Mouse (Mus musculus) neural tube, embryonic 11.5 days (tissue): Measurements from ENCODE around the gene Mapk1ip1l. TPM values are rescaled to one million over a fixed set of nuclear protein-coding genes. Genes with fewer than 3 reads are reported as not detected.
A peak's percentile ranks its signal among the peaks of the same experiment; 100 is the strongest.
"Not testable (repeated sequence)": the region's sequence is repeated elsewhere in the genome, so short reads cannot be mapped to it uniquely, and the experiment has no call there.

Source experiments
- ATAC-seq: fragments of 200-750 bp; cut with Nextera tagmentation; 2 replicates; pipeline ENCODE4 v1.8.0; 2017; ENCODE audit warnings: moderate number of reproducible peaks, mild to moderate bottlenecking, moderate TSS enrichment, moderate library complexity; ENCODE audit not compliant: insufficient read depth, low FRiP score, low TSS enrichment
- DNase-seq: peaks from one replicate; pipeline ENCODE4 v3.0.0-alpha.2; 2015; ENCODE audit warnings: low spot score
- H3K27ac ChIP-seq: fragments of 300-500 bp; sonication (generic); 2 replicates; pipeline ENCODE4 v1.5.1; 2014; ENCODE audit warnings: low read depth, mild to moderate bottlenecking, low read length
- H3K27me3 ChIP-seq: fragments of 300-500 bp; sonication (generic); 2 replicates; pipeline ENCODE4 v1.6.1; 2014; ENCODE audit warnings: mild to moderate bottlenecking, low read length, mixed read lengths; ENCODE audit not compliant: control insufficient read depth, insufficient read depth
- H3K36me3 ChIP-seq: fragments of 300-500 bp; sonication (generic); 2 replicates; pipeline ENCODE4 v1.6.1; 2014; ENCODE audit warnings: mild to moderate bottlenecking, low read length, moderate library complexity, mixed read lengths; ENCODE audit not compliant: control insufficient read depth, insufficient read depth
- H3K4me1 ChIP-seq: fragments of 300-500 bp; sonication (generic); 2 replicates; pipeline ENCODE4 v1.6.1; 2014; ENCODE audit warnings: low read length, mixed read lengths; ENCODE audit not compliant: control insufficient read depth, insufficient read depth
- H3K4me2 ChIP-seq: fragments of 300-500 bp; sonication (generic); 2 replicates; pipeline ENCODE4 v1.6.1; 2014; ENCODE audit warnings: low read depth, mild to moderate bottlenecking, moderate library complexity
- H3K4me3 ChIP-seq: fragments of 300-500 bp; sonication (generic); 2 replicates; pipeline ENCODE4 v1.5.1; 2014; ENCODE audit warnings: low read depth, low read length
- H3K9ac ChIP-seq: fragments of 300-500 bp; sonication (generic); 2 replicates; pipeline ENCODE4 v1.6.1; 2014; ENCODE audit warnings: mild to moderate bottlenecking, low read length
- H3K9me3 ChIP-seq: fragments of 300-500 bp; sonication (generic); 2 replicates; pipeline ENCODE4 v1.6.1; 2016; ENCODE audit warnings: low read length; ENCODE audit not compliant: control insufficient read depth
- WGBS: fragments of 180-500 bp; shearing (Covaris S2); extraction: QIAGEN DNeasy Blood & Tissue Kit; methylation state at CpG from one replicate; pipeline ENCODE4 v1.1.7; 2014; 5-methylcytosine and 5-hydroxymethylcytosine counted together
- polyA plus RNA-seq: library from polyadenylated mRNA; unstranded; fragments of >200 nt; fragmentation: Nextera tagmentation; extraction: Ambion mirVana; gene quantifications from 2 replicates; pipeline ENCODE4 v1.2.1, GENCODE M21; 2014

The Mapk1ip1l gene
- polyA plus RNA-seq, 1 experiment from 2014 or later = 101 TPM

DNA sequence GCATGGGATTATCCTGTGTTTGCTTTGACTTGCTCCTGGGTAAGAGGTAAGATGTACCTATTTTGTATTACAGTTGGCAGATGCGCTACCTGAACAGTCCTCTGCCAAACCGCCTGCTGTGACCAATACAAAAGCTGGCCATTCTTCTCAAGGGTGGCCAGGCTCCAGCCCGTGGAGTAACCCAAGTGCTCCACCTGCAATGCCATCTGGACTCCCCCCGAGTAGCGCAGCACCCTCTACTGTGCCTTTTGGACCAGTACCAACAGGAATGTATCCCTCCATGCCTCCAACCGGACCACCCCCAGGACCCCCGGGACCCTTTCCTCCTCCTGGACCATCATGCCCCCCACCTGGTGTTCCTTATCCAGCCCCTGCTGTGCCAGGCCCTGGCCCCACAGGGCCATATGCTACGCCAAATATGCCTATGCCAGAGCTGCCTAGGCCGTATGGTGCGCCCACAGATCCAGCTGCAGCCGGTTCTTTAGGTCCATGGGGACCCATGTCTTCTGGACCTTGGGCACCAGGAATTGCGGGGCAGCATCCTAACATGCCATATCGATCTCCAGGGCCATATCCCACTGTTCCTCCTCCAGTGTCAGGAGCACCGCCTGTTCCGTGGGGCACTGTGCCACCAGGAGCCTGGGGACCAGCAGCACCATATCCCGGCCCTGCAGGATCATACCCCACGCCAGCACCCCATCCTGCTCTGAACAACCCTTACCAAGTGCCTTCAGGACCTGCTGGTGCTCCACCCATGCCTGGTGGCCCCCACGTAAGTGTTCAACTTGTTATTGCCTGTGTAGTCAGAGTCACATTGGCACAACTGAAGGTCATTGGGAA, 12.5 kb downstream of the Mapk1ip1l start:
- Histone ChIP-seq H3K9ac (no peak overlapping the region), H3K9me3 (no peaks in the 10 kb centered on the region), H3K27ac (no peak overlapping the region), H3K4me3 (no peak overlapping the region), H3K4me2 (no peak overlapping the region), H3K36me3 (peaks cover 13% of the 10 kb centered on the region), H3K4me1 (no peaks in the 10 kb centered on the region), H3K27me3 (no peaks in the 10 kb centered on the region)
- DNase-seq = no peak
- 95% methylated on average over 18 of the region's 18 CpGs for WGBS
- ATAC-seq = no peak

DNA sequence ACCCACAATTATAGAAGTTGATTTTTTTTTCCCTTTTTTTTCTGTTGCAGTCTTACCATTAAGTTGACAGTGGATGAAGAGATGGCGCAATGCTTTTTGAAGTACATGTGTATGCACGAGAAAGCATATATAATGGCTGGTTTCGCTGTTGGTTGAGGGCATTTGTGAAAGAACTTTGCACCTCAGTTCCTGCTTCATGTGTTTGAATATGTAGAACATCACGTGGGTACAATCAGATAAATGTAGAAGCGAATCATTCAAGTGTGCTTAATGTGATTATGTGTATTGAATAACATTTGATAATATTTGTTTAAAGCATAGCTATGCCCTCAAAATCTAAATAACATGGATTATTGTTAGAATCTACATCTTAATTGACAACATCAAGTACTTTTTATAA, 21.3 kb downstream of the Mapk1ip1l start:
- Histone ChIP-seq H3K27me3 (no peaks in the 10 kb centered on the region), H3K27ac (no peak overlapping the region), H3K4me3 (no peak overlapping the region), H3K9ac (no peak overlapping the region), H3K36me3 (peaks cover 2% of the 10 kb centered on the region; the same call in 1 of the 2 replicates), H3K9me3 (no peaks in the 10 kb centered on the region), H3K4me2 (no peak overlapping the region), H3K4me1 (no peaks in the 10 kb centered on the region)
- no peak for DNase-seq
- ATAC-seq = no peak
- WGBS = 96% methylated on average over 5 of the region's 5 CpGs

DNA sequence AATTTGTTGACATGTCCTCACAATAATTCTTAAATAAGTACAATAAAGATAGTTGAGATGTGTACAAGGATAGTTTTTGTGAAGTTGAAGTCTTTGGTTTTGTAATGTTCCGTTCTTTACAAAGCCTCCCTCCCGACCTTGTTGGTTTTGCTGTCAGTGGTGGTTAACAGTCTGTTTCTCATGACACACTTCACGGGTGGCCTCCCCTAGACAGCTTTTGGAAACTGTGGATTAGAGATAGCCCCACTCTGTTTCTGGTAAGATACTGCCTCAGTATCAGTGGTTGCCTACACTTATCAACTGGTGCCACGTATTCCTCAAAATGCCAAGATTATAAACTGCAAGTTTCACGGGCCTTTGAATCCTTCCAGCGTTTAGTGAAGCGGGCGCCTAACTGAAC, 23.5 kb downstream of the Mapk1ip1l start:
- H3K4me3 ChIP-seq, H3K4me2 ChIP-seq, H3K27me3 ChIP-seq, H3K36me3 ChIP-seq, ATAC-seq, H3K27ac ChIP-seq, H3K9me3 ChIP-seq, H3K9ac ChIP-seq, H3K4me1 ChIP-seq, DNase-seq: not testable (repeated sequence)
- WGBS = 92% methylated on average over 6 of the region's 8 CpGs

DNA sequence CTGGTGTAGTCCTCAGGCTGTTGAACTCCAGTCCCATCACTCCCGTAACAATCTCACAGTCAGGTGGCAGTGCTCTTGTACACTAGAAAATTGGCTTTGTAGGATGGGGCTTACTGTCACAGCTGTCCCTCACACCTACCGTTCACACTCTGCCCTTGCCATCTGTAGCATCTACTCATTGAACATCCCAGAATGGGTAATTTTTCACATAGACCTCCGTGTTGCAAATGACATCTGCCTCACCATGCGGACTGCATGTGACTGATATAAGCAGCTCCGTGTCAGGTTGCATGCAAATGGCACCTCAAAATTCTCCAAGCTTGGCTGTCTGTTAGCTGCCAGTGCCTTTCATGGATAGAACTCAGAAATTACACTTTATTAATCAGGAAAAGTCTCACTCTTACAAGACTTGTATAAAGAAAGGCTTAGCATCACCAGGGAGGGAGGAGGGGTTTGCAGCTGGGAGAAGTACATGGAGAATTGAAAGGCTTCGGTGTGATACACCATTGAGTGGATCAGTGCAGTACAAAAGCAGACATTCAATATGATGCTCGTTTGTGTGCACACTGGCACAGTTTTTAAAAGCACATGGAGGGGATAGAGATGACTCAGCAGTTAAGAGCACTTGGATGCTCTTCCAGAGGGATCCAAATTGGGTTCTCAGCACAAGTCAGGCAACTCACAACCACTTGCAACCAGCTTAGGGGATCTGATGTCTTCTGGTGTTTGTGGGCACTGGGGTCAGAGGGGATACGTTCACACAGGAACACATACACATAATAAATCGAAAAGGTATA, 28.1 kb downstream of the Mapk1ip1l start:
- 91% methylated on average over 9 of the region's 9 CpGs for WGBS

DNA sequence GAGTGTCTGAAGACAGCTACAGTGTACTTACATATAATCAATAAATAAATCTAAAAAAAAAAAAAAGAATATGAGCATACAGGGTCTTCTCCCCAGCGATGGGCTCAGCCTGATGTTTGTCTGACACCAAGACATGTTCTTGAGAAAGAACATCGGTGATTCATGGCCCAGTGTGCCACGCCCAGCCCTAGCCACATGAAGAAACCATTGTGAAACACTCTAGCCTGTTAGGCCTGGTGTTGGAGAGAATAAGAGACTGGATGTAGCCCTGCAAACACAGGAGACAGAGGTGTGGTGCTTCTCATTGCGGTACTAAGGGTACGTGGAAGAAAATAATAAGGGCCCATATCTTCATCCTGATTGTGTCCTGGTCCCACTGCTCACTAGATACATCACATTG, 29.3 kb downstream of the Mapk1ip1l start:
- H3K36me3 ChIP-seq = 0 out of 2 replicates have a peak, but pooled peaks cover 2% of the 10 kb centered on the region
- 94% methylated on average over 5 of the region's 5 CpGs for WGBS
- no peak overlapping the region for H3K9ac ChIP-seq

More for the DNA sequence above, 28.1 kb downstream of the Mapk1ip1l start:
- Histone ChIP-seq H3K36me3 (0 out of 2 replicates have a peak, but pooled peaks cover 2% of the 10 kb centered on the region), H3K9ac (no peak overlapping the region), H3K27ac (no peak overlapping the region), H3K4me1 (no peaks in the 10 kb centered on the region), H3K9me3 (no peaks in the 10 kb centered on the region), H3K4me2 (no peak overlapping the region), H3K4me3 (no peak overlapping the region), H3K27me3 (no peaks in the 10 kb centered on the region)
- DNase-seq (no peak), ATAC-seq (no peak)

DNA sequence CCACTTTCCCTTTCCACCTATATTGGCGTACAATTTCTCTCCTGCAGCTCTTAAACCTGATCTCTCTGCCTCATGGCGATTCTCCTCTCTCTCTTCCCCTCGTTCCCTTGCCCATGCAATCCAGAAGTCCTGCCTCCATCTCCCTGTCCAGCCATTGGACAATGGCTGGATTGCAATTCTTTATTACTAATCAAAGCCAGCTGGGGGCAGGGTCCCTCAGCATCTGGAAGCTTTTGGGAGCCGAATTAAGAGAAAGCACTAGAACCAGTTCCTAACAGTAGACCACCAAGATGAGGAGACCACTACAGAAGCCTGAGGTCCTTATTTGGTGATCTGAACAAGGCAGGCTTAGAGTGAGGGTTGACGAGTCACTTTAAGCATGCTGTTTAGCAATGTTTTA, 33.9 kb downstream of the Mapk1ip1l start:
- no peaks in the 10 kb centered on the region for H3K27me3 ChIP-seq
- no peak overlapping the region for H3K27ac ChIP-seq
- no peak for ATAC-seq
- H3K4me3 ChIP-seq = no peak overlapping the region
- 66% methylated on average over 5 of the region's 5 CpGs for WGBS
- no peak overlapping the region for H3K9ac ChIP-seq
- H3K4me1 ChIP-seq = no peaks in the 10 kb centered on the region
- no peak for DNase-seq
- H3K4me2 ChIP-seq = no peak overlapping the region
- no peaks in the 10 kb centered on the region for H3K36me3 ChIP-seq
- no peaks in the 10 kb centered on the region for H3K9me3 ChIP-seq

More for the DNA sequence above, 29.3 kb downstream of the Mapk1ip1l start:
- Histone ChIP-seq H3K4me1 (no peaks in the 10 kb centered on the region), H3K27me3 (no peaks in the 10 kb centered on the region), H3K4me3 (no peak overlapping the region), H3K27ac (no peak overlapping the region), H3K4me2 (no peak overlapping the region), H3K9me3 (no peaks in the 10 kb centered on the region)
- DNase-seq (no peak), ATAC-seq (no peak)

DNA sequence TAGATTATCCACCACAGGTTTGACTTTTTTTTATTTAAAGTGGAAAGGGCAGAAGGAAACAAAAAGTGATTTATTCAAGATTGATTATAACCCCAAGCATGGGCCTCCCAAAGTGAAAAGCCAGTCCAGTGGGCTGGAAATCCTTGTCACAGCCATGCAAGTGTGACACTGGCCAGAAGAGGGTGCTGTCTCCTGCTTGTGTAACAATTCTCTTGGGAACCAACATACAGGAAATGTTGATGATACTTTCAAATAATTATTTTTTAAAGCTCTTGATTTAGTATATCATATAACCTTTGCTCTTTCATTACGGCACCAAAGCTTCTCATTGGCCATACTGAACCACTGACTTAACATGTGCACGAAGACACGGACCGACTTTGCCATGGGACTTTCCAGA, 36.8 kb downstream of the Mapk1ip1l start:
- Histone ChIP-seq H3K36me3 (no peaks in the 10 kb centered on the region), H3K4me1 (no peaks in the 10 kb centered on the region), H3K9me3 (no peaks in the 10 kb centered on the region), H3K9ac (no peak overlapping the region), H3K27ac (no peak overlapping the region), H3K27me3 (no peaks in the 10 kb centered on the region), H3K4me3 (no peak overlapping the region), H3K4me2 (no peak overlapping the region)
- ATAC-seq (no peak), DNase-seq (peak; percentile 37)
- 77% methylated on average over 4 of the region's 4 CpGs for WGBS

DNA sequence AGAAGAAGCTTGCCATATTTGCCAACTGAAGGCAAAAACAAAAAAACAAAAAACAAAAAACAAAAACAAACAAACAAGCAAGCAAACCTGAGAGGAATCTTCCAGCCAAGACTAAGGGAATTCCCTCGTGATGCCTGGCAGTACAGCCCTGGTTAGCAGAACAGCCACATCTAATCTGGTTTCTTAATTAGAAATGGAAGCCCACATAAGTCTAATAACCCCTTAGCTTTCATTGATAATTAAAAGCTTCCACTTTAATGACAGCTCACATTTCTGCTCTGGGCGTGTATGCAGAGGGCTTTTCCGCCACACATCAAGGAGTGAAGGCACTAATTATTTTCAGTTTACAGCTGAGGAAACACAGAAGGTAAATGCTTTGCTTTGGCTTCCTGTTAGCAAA, 37.2 kb downstream of the Mapk1ip1l start:
- Histone ChIP-seq H3K4me3 (no peak overlapping the region), H3K27ac (no peak overlapping the region)
- DNase-seq = no peak

More for the DNA sequence above, 37.2 kb downstream of the Mapk1ip1l start:
- no peaks in the 10 kb centered on the region for H3K9me3 ChIP-seq
- no peaks in the 10 kb centered on the region for H3K4me1 ChIP-seq
- no peak for ATAC-seq
- H3K36me3 ChIP-seq = no peaks in the 10 kb centered on the region
- no peaks in the 10 kb centered on the region for H3K27me3 ChIP-seq
- WGBS = 87% methylated on average over 3 of the region's 3 CpGs
- no peak overlapping the region for H3K4me2 ChIP-seq
- no peak overlapping the region for H3K9ac ChIP-seq
